Mouse (Mus musculus) MEL (cell line): ENCODE measurements around the gene Shtn1. TPM values are rescaled to one million over a fixed set of nuclear protein-coding genes. Genes with fewer than 3 reads are reported as not detected.

Experiments used
- DNase-seq: peaks from one replicate; pipeline ENCODE4 v3.0.0; 2011; ENCODE audit warnings: low read depth, low spot score
- H3K27ac ChIP-seq: 2 replicates; pipeline ENCODE4 v1.5.1; 2012; ENCODE audit warnings: low read depth, mild to moderate bottlenecking, control low read depth, low read length, moderate library complexity; ENCODE audit not compliant: control insufficient read depth
- H3K27me3 ChIP-seq, 2 experiments: fragments of 150-350 bp in 1 of 2; sonication (generic) in 1 of 2; 2 replicates each; pipeline ENCODE4 v1.6.1; 2012; ENCODE audit warnings: low read length in 2 of 2, mild to moderate bottlenecking in 2 of 2, improper control_type of control experiment in 1 of 2, moderate library complexity in 1 of 2; ENCODE audit not compliant: insufficient read depth in 2 of 2, control insufficient read depth in 1 of 2
- H3K36me3 ChIP-seq, 2 experiments: 2 replicates each; pipeline ENCODE4 v1.6.1; 2012 to 2014; ENCODE audit warnings: low read length in 2 of 2, improper control_type of control experiment in 1 of 2, inconsistent platforms in 1 of 2, mild to moderate bottlenecking in 1 of 2; ENCODE audit not compliant: insufficient read depth in 2 of 2, control insufficient read depth in 1 of 2
- H3K4me1 ChIP-seq, 2 experiments: fragments of 150-350 bp in 1 of 2; sonication (generic) in 1 of 2; 2 replicates each; pipeline ENCODE4 v1.6.1; 2012; ENCODE audit warnings: low read length in 2 of 2, improper control_type of control experiment in 1 of 2, mild to moderate bottlenecking in 1 of 2; ENCODE audit not compliant: insufficient read depth in 2 of 2, control insufficient read depth in 1 of 2
- H3K4me3 ChIP-seq, 2 experiments: fragments of 150-350 bp in 1 of 2; sonication (generic) in 1 of 2; 2 replicates each; pipeline ENCODE4 v1.5.1; 2012; ENCODE audit warnings: low read depth in 2 of 2, low read length in 2 of 2, mild to moderate bottlenecking in 2 of 2, moderate library complexity in 2 of 2, control low read depth in 1 of 2, improper control_type of control experiment in 1 of 2; ENCODE audit not compliant: control insufficient read depth in 1 of 2, insufficient read depth in 1 of 2
- H3K79me2 ChIP-seq: 2 replicates; pipeline ENCODE4 v1.6.1; 2012; ENCODE audit warnings: mild to moderate bottlenecking, low read length, moderate library complexity; ENCODE audit not compliant: control insufficient read depth, poor library complexity, insufficient read depth
- H3K9ac ChIP-seq: 2 replicates; pipeline ENCODE4 v1.6.1; 2012; ENCODE audit warnings: low read depth, mild to moderate bottlenecking, control low read depth, low read length, moderate library complexity; ENCODE audit not compliant: control insufficient read depth, poor library complexity, severe bottlenecking
- H3K9me3 ChIP-seq: fragments of 150-350 bp; sonication (generic); replicated peaks from 2 replicates; pipeline ENCODE4 v1.6.1; 2012; ENCODE audit warnings: mild to moderate bottlenecking, low read length, improper control_type of control experiment, moderate library complexity; ENCODE audit not compliant: insufficient read depth
- BHLHE40 ChIP-seq: IDR thresholded peaks from 2 replicates; pipeline ENCODE4 v1.6.1; 2012; ENCODE audit warnings: low read depth, mild to moderate bottlenecking, inconsistent platforms, low read length, improper control_type of control experiment, borderline replicate concordance
- CHD1 ChIP-seq: IDR thresholded peaks from 2 replicates; pipeline ENCODE4 v1.6.1; 2012; ENCODE audit warnings: low read depth, mild to moderate bottlenecking, inconsistent platforms, low read length, improper control_type of control experiment
- CTCF ChIP-seq, 3 experiments: IDR thresholded peaks in 2 of 3; conservative IDR thresholded peaks in 1 of 3; 2 replicates each; pipeline ENCODE4 v1.5.1; 2011 to 2012; ENCODE audit warnings: low read length in 3 of 3, low read depth in 2 of 3, mild to moderate bottlenecking in 2 of 3, improper control_type of control experiment in 1 of 3, inconsistent platforms in 1 of 3, mixed read lengths in 1 of 3, moderate library complexity in 1 of 3; ENCODE audit not compliant: control insufficient read depth in 1 of 3, insufficient read depth in 1 of 3, poor library complexity in 1 of 3, severe bottlenecking in 1 of 3
- E2F4 ChIP-seq: IDR thresholded peaks from 2 replicates; pipeline ENCODE4 v1.6.1; 2011; ENCODE audit warnings: low read depth, low read length, improper control_type of control experiment, borderline replicate concordance
- ELF1 ChIP-seq: IDR thresholded peaks from 2 replicates; pipeline ENCODE4 v1.6.1; 2014; ENCODE audit warnings: low read depth, mild to moderate bottlenecking, inconsistent platforms, low read length, improper control_type of control experiment, moderate library complexity
- ETS1 ChIP-seq: IDR thresholded peaks from 2 replicates; pipeline ENCODE4 v1.6.1; 2012; ENCODE audit warnings: low read depth, mild to moderate bottlenecking, inconsistent platforms, low read length, improper control_type of control experiment, moderate library complexity
- GABPA ChIP-seq: IDR thresholded peaks from 2 replicates; pipeline ENCODE4 v1.6.1; 2012; ENCODE audit warnings: low read depth, mild to moderate bottlenecking, inconsistent platforms, low read length, improper control_type of control experiment, moderate library complexity
- KAT2A ChIP-seq: conservative IDR thresholded peaks from 2 replicates; pipeline ENCODE4 v1.6.1; 2012; ENCODE audit warnings: low read depth, low read length, improper control_type of control experiment, inconsistent platforms
- MAFK ChIP-seq: IDR thresholded peaks from 2 replicates; pipeline ENCODE4 v1.6.1; 2011; ENCODE audit warnings: low read depth, mild to moderate bottlenecking, low read length, improper control_type of control experiment, borderline replicate concordance
- MXI1 ChIP-seq: IDR thresholded peaks from 2 replicates; pipeline ENCODE4 v1.6.1; 2011; ENCODE audit warnings: mild to moderate bottlenecking, low read depth, low read length, improper control_type of control experiment
- NELFE ChIP-seq: IDR thresholded peaks from 2 replicates; pipeline ENCODE4 v1.6.1; 2011; ENCODE audit warnings: low read depth, low read length, improper control_type of control experiment
- NRF1 ChIP-seq: IDR thresholded peaks from 2 replicates; pipeline ENCODE4 v1.6.1; 2014; ENCODE audit warnings: low read depth, mild to moderate bottlenecking, inconsistent platforms, low read length, improper control_type of control experiment, moderate library complexity; ENCODE audit not compliant: poor library complexity, insufficient read depth, severe bottlenecking
- POLR2A ChIP-seq, 2 experiments: IDR thresholded peaks; 2 replicates each; pipeline ENCODE4 v1.6.1; 2011 to 2012; ENCODE audit warnings: low read length in 2 of 2, mild to moderate bottlenecking in 2 of 2, control low read depth in 1 of 2, improper control_type of control experiment in 1 of 2, low read depth in 1 of 2, moderate library complexity in 1 of 2; ENCODE audit not compliant: control insufficient read depth in 1 of 2, insufficient read depth in 1 of 2, poor library complexity in 1 of 2
- POLR2AphosphoS5 ChIP-seq: IDR thresholded peaks from 2 replicates; pipeline ENCODE4 v1.6.1; 2012; ENCODE audit warnings: low read depth, borderline replicate concordance, mild to moderate bottlenecking, inconsistent platforms, low read length, moderate library complexity, mixed read lengths
- RAD21 ChIP-seq: IDR thresholded peaks from 2 replicates; pipeline ENCODE4 v1.6.1; 2011; ENCODE audit warnings: mild to moderate bottlenecking, low read depth, low read length, improper control_type of control experiment
- SMC3 ChIP-seq: IDR thresholded peaks from 2 replicates; pipeline ENCODE4 v1.6.1; 2011; ENCODE audit warnings: low read depth, low read length, improper control_type of control experiment
- TBP ChIP-seq: IDR thresholded peaks from 2 replicates; pipeline ENCODE4 v1.8.0; 2011; ENCODE audit warnings: low read depth, low read length, improper control_type of control experiment
- ZC3H11A ChIP-seq: IDR thresholded peaks from 2 replicates; pipeline ENCODE4 v1.6.1; 2012; ENCODE audit warnings: low read depth, mild to moderate bottlenecking, inconsistent platforms, low read length, improper control_type of control experiment
- ZKSCAN1 ChIP-seq: IDR thresholded peaks from 2 replicates; pipeline ENCODE4 v1.6.1; 2012; ENCODE audit warnings: low read depth, mild to moderate bottlenecking, inconsistent platforms, low read length, improper control_type of control experiment, moderate library complexity
- polyA plus RNA-seq, 2 experiments: library from polyadenylated mRNA; stranded (reverse) in 1 of 2; unstranded in 1 of 2; fragments of >175 nt in 1 of 2; fragments of >200 nt in 1 of 2; gene quantifications; 2 replicates each; pipeline versions ENCODE4 v1.2.1 to v1.2.4; 2012; ENCODE audit warnings: low replicate concordance in 2 of 2, low read depth in 1 of 2; ENCODE audit not compliant: insufficient read length in 2 of 2, insufficient read depth in 1 of 2, missing spikeins in 1 of 2
- total RNA-seq: library from RNA; depleted of rRNA; stranded (reverse); fragments of 300-350 nt; gene quantifications from 2 replicates; pipeline ENCODE4 v1.2.3, GENCODE M21; 2012

Gene Shtn1
- total and polyA plus RNA-seq, 3 experiments, result 0.17 TPM; not detected in 2

DNA sequence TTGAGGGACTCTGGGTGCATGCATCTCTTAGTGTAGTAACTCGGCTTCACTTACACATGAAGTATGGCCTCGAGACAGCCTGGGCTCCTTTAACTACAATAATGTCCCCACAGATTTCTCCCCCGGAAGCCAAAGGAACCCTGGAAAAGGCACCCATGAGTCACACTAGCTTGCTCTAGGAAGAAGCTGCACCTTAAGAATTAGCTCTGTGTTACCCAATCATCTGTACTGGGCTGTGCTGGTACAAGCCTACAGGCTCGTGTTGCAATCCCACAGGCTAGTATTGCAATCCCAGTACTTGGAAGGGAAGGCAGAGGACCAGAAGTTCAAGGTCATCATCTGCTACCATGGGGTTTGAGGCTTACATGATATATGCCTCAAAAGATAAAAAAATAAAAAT is 4.5 kb downstream of the Shtn1 start:
- no peak for DNase-seq
- Histone ChIP-seq H3K79me2 (no peaks in the 10 kb centered on the region), H3K27me3 (peaks cover 0 to 1% of the 10 kb centered on the region in 2 experiments; a peak in 1 of 4 replicates), H3K27ac (no peak overlapping the region), H3K4me3 (no peak overlapping the region), H3K9me3 (no peaks in the 10 kb centered on the region), H3K9ac (no peak overlapping the region), H3K36me3 (no peaks in the 10 kb centered on the region), H3K4me1 (no peaks in the 10 kb centered on the region)
- TF ChIP-seq ETS1, result no peak

DNA sequence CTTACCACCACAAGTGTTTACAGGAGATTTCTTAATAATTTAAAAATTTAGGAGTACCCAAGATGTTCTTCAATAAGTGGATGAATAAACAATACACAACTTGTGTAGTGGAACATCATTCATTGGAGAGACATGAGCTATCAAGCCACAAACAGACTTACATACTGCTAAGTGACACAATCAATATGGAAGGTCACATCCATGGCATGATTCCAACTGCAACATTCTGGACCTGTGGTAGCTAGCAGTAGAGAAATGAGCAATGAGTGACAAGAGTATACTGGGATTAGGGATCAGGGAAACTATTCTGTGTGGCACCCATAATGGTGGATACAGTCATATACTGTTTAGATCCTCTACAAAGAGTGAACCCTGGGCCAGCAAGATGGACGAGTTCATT is 8.2 kb downstream of the Shtn1 start:
- Histone ChIP-seq H3K9me3 (no peaks in the 10 kb centered on the region), H3K27ac (no peak overlapping the region), H3K79me2 (no peaks in the 10 kb centered on the region), H3K9ac (no peak overlapping the region), H3K4me1 (no peaks in the 10 kb centered on the region), H3K27me3 (no peaks in the 10 kb centered on the region), H3K4me3 (no peak overlapping the region), H3K36me3 (no peaks in the 10 kb centered on the region)
- no peak for DNase-seq
- TF ChIP-seq NRF1, result no peak
- no peak for TF ChIP-seq MAFK
- TF ChIP-seq BHLHE40, result no peak
- no peak for TF ChIP-seq POLR2AphosphoS5
- no peak for TF ChIP-seq KAT2A
- TF ChIP-seq E2F4, result no peak
- no peak for TF ChIP-seq TBP
- no peak for TF ChIP-seq RAD21
- TF ChIP-seq SMC3, result no peak
- TF ChIP-seq GABPA, result no peak
- TF ChIP-seq ELF1, result no peak
- no peak for TF ChIP-seq POLR2A (IDR thresholded peaks at IDR 0.05; ENCODE audit: control insufficient read depth in 1 of 2, insufficient read depth in 1 of 2, low read depth in 1 of 2, low read length in 2 of 2, poor library complexity in 1 of 2)
- no peak for TF ChIP-seq ZKSCAN1
- no peak for TF ChIP-seq ZC3H11A
- no peak for TF ChIP-seq MXI1
- no peak for TF ChIP-seq NELFE
- no peak for TF ChIP-seq CHD1
- TF ChIP-seq CTCF (IDR thresholded peaks at IDR 0.05 in 2 of 3, conservative IDR thresholded peaks at IDR 0.05 in 1 of 3; ENCODE audit: control insufficient read depth in 1 of 3, insufficient read depth in 1 of 3, low read depth in 2 of 3, low read length in 3 of 3, poor library complexity in 1 of 3, severe bottlenecking in 1 of 3), result no peak
